Mouse (Mus musculus): ENCODE measurements around the gene Zfp784. TPM values are rescaled to one million over a fixed set of nuclear protein-coding genes. Genes with fewer than 3 reads are reported as not detected.
"Not testable (repeated sequence)": the region's sequence is repeated elsewhere in the genome, so short reads cannot be mapped to it uniquely, and the experiment has no call there.

Gene Zfp784
- total RNA-seq, 2 experiments from 2014 or later = 3.4 to 4.1 TPM

- DNase-seq (ENCODE audit: low spot score in 2 of 2) = no peak
Measured at GRCm38 (mm10) chr7:5021197-5021596, 17.0 kb downstream of the Zfp784 start.

GRCm38 (mm10) chr7:5020685-5021084 lies 17.6 kb downstream of the Zfp784 start:
- no peak for DNase-seq (ENCODE audit: low spot score in 2 of 2)

GRCm38 (mm10) chr7:5020000-5020681 lies 18.1 kb downstream of the Zfp784 start, which contains the start of the genes Zfp865 and Ccdc106:
Zfp865 (plus strand) TSS chr7:5020376.
Ccdc106 (plus strand) TSS chr7:5020553.
- DNase-seq (ENCODE audit: low spot score in 2 of 2) = peak; percentile 96 to 97

DNA sequence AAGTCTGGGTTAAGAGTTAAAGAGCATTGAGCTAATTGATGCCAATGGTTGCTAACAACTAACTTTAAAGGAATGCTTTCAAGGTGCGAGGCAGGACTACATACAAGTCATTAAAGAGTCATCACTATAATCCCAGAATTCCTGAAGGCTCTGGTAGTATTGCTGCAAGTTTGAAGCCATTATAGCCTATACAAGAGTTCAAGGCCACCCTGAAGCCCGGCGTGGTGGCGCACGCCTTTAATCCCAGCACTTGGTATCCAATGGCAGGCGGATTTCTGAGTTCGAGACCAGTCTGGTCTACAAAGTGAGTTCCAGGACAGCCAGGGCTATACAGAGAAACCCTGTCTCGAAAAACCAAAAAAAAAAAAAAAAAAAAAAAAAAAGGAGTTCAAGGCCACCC lies 18.7 kb downstream of the Zfp784 start:
- not testable (repeated sequence) for DNase-seq (ENCODE audit: low spot score in 2 of 2)

GRCm38 (mm10) chr7:5017931-5018330 lies 20.3 kb downstream of the Zfp784 start:
- no peak for DNase-seq (ENCODE audit: low spot score in 2 of 2)

DNA sequence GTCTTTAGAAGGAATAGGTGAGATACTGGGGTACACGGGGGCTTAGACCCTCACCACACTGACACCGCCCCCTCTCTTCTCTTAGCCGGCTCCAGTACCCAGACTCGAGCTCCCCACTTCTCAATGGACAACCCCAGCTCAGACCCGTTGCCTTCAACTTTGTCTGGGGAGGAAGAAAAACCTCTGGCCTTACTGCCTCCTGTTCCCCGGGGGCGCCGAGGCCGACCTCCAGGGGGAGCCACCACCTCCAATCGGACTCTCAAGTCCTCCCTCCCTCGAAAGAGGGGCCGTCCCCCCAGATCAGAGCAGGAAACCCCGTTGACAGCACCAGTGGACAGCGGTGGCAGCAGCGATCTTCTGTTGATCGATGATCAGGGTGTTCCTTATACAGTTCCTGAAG lies 20.9 kb downstream of the Zfp784 start:
- peak in 1 of 2 experiments; percentile 41 for DNase-seq (ENCODE audit: low spot score in 2 of 2)

- DNase-seq (ENCODE audit: low spot score in 2 of 2) = no peak
Measured at GRCm38 (mm10) chr7:5016920-5017319, 21.3 kb downstream of the Zfp784 start.

DNA sequence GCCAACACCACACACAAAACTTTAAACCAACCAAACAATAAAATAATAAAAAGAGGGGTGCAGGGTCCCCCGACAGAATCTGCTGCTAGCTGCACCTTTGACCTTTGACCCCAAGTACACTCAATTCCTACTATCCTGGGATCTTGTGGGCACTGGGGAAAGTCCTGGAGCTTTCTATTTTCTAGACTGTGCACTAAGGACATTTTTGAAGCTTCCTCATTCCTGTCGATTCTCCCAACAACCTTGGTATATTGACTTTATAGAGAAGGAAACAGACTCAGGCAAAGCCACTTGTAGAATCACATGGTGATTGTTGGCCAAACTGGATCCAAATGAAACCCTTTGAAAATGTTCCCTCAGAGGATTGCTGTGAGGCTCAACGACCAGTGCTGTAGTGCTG lies 22.2 kb downstream of the Zfp784 start:
- no peak for DNase-seq (ENCODE audit: low spot score in 2 of 2)

- peak; percentile 89 to 91 for DNase-seq (ENCODE audit: low spot score in 2 of 2)
Measured at GRCm38 (mm10) chr7:5015118-5016001, 22.9 kb downstream of the Zfp784 start, which contains the start of gene Gm44973. Gm44973 (plus strand) TSS chr7:5015496.

DNA sequence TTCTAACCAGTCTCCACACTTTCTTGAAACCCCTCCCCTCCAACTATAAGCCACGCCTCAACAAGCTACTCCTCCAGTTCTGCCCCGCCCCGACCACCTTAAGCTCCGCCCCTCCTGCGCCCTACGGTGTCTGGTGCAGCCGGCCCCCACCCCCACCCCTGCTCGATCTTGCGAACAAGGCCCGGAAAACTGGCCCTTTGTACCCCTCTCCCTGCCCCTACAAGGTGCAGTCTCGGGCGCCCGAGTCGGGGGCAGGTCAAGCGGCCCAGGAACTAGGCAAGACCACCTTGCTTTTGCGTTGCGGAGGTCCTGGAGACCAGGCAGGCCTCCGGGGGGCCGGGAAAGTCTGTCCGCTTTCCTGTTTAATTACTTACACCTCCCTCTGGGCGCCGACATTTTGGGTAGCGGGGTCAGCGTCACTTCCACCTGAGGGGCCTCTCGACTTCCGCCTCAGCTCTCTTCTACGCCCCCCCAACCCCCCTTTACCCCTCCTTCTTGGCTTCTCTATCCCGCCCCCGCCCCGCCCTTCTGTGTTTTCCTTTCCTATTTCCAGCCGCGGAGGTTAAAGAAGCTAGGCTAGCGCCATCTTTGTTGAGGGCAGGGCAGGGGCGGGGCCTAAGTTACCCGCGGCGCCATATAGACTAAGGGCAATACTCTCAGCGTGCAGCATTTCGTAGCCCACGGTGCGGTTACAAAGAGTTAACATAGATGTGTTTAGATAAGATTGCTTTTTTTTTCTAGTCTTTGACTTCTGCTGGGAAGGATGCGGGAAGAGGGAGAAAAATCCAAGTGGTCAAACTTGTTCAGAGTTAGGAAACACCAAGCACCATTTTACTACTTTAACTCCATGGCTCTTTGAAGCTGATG lies 23.8 kb downstream of the Zfp784 start, which contains the start of the genes Zfp524 and Fiz1:
Gene Zfp524, plus strand, starts transcription at position 165 of the 867 bp plus-strand sequence.
Gene Fiz1, minus strand, starts transcription at position 447 of the 867 bp plus-strand sequence.
- peak; percentile 96 for DNase-seq (ENCODE audit: low spot score in 2 of 2)

- DNase-seq (ENCODE audit: low spot score in 2 of 2) = no peak
Measured at GRCm38 (mm10) chr7:5012681-5013513, 25.3 kb downstream of the Zfp784 start.

GRCm38 (mm10) chr7:5008229-5008628 lies 30.0 kb downstream of the Zfp784 start:
- no peak for DNase-seq (ENCODE audit: low spot score in 2 of 2)

DNA sequence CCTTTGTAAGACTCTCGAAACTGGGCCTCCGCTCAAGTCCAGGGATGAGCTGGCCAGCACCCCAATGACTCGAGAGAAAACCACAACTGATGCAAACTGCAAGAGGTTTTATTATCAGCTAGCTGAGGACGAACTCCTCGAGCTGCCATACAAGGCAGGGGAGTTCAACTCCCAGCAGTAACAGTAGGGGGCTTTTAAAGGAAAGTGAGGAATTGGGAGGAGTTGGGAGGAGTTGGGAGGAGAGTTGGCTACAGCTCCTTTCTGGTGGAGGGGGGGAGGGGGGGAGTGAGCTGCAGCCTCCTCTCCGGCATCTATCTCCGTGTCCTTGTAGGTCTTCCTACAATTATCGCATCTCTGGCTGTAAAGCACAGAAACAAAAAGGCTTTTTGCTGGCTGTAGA lies 35.4 kb downstream of the Zfp784 start:
- not testable (repeated sequence) for DNase-seq (ENCODE audit: low spot score in 2 of 2)

DNA sequence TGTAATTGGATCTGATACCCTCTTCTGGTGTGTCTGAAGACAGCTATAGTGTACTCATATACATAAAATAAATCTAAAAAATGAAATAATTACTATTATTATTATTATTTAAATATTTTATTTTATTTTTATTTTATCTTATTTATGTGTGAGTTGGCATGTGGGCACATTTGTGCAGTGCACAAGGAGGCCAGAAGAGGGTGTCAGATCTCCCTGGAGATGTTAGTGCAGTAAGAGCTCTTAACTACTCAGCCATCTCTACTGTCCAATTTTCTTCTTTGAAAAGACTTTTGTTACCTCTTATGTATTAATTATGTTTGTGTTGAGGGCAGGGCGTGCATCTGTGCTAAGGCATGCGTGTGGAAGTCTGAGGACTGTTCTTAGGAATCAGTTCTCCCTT lies 38.4 kb downstream of the Zfp784 start:
- no peak for DNase-seq (ENCODE audit: low spot score in 2 of 2)

GRCm38 (mm10) chr7:4996934-4997333 lies 41.3 kb downstream of the Zfp784 start:
- DNase-seq (ENCODE audit: low spot score in 2 of 2) = no peak

DNA sequence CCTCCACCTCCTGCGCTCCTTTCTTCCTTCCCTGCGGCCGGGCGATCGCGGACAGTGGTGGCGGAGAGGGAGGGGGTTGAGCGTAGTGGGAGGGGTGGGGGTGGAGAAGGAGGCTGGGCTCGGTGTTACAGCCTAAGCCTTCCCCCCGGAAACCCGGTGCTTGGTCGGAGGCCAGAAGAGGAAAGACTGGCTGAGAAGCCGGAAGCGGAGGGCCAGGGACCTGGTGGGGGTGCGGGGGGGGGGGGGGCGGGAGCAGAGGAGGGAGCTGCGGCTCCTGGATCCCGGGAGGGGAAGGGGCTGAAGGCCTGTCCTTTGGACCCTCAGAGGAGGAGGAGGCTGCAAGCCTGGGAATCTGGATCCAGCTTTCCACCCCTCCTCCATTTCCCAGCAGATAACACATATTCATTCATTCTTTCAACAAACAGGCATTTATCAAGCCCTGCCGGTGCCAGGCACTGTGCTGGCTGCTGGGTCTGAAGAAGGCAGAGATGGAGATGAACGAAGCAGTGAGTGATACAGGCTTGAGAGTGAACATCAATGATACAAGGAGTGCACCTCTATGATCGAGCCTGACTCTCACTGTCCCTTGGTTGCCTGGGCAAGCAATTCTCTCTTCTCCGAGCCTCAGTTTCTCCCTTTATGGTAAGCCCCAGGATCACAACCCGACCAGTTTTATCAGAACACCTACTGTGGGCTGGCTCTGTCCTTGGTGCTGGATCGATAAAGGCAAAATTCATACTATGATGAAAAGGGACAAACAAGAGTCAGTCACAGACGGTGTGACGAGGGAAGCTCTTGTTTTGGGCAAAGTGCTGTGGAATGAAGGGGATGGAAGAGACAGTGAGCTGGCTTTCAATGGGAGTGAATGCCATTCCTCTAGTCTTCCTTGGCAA lies 42.0 kb downstream of the Zfp784 start, which contains the start of gene Zfp579:
Gene Zfp579, minus strand, starts transcription at position 156 of the 893 bp plus-strand sequence.
- DNase-seq (ENCODE audit: low spot score in 2 of 2) = peak; percentile 86 to 90

DNA sequence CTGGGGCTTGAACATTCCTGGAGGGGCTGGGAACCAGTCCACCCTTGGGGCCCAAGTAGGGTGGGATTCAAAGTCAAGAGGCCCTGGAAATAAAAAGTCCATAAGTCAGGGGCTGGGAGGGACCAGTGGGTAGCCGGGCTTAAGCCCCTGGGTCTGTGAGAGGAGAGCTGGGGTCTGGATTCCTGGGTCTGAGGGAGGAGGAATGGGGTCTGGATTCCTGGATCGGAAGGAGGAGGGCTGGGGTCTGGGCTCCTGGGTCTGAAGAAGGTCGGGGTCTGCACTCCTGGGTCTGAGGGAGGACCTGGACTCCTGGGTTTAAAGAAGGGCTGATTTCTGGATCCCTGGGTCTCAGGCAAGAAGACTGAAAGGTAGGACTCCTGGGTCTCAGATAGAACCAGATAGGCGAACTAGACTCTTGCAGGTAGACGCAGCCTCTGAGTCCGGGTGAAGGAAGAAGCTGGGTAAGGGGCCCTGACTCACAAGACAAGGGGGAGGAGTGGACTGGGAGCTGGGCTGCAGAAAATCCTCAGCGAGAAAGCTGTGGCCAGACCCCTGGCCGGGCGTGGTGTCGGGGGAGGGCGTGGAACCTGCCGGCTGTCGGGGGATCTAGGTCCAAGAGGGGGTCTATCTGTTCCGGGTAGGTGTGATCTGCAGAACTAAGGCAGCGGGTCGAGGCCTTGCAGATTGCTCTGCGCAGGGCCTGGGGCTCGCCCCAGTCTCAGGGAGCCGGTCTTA lies 42.8 kb downstream of the Zfp784 start:
- no peak for DNase-seq (ENCODE audit: low spot score in 2 of 2)

Measured in adrenal gland, adult 18-20 months (tissue).